Mouse (Mus musculus) heart, postnatal 0 days (tissue): ENCODE results near the gene Prlh. TPM values are rescaled to one million over a fixed set of nuclear protein-coding genes. Genes with fewer than 3 reads are reported as not detected.

Source experiments
- ATAC-seq: fragments of 200-750 bp; cut with Nextera tagmentation; 2 replicates; pipeline ENCODE4 v1.8.0; 2017; ENCODE audit warnings: low read depth, moderate number of reproducible peaks, moderate library complexity; ENCODE audit not compliant: insufficient read depth
- DNase-seq: peaks from one replicate; pipeline ENCODE4 v3.0.0-alpha.2; 2016; ENCODE audit warnings: low spot score
- H3K27ac ChIP-seq: fragments of 300-500 bp; sonication (generic); 2 replicates; pipeline ENCODE4 v1.5.1; 2014; ENCODE audit warnings: low read depth, mild to moderate bottlenecking
- H3K27me3 ChIP-seq: fragments of 300-500 bp; sonication (generic); 2 replicates; pipeline ENCODE4 v1.6.1; 2014; ENCODE audit warnings: low read length, mixed read lengths; ENCODE audit not compliant: control insufficient read depth, insufficient read depth
- H3K36me3 ChIP-seq: fragments of 300-500 bp; sonication (generic); replicated peaks from 2 replicates; pipeline ENCODE4 v1.6.1; 2014; ENCODE audit warnings: low read length, mixed read lengths; ENCODE audit not compliant: control insufficient read depth, insufficient read depth
- H3K4me1 ChIP-seq: fragments of 300-500 bp; sonication (generic); 2 replicates; pipeline ENCODE4 v1.6.1; 2014; ENCODE audit warnings: antibody characterized with exemption; ENCODE audit not compliant: control insufficient read depth, insufficient read depth
- H3K4me2 ChIP-seq: fragments of 300-500 bp; sonication (generic); 2 replicates; pipeline ENCODE4 v1.6.1; 2014; ENCODE audit warnings: low read depth, mild to moderate bottlenecking, low read length, moderate library complexity
- H3K4me3 ChIP-seq: fragments of 300-500 bp; sonication (generic); 2 replicates; pipeline ENCODE4 v1.5.1; 2014; ENCODE audit warnings: low read depth, low read length
- H3K9ac ChIP-seq: fragments of 300-500 bp; sonication (generic); replicated peaks from 2 replicates; pipeline ENCODE4 v1.6.1; 2014; ENCODE audit warnings: low read depth, low read length, mixed read lengths
- H3K9me3 ChIP-seq: fragments of 300-500 bp; sonication (generic); replicated peaks from 2 replicates; pipeline ENCODE4 v1.6.1; 2016; ENCODE audit warnings: low read length; ENCODE audit not compliant: control insufficient read depth
- CTCF ChIP-seq: IDR thresholded peaks from 2 replicates; pipeline ENCODE4 v1.5.1; 2016; ENCODE audit warnings: antibody characterized with exemption, control low read depth, low read depth
- EP300 ChIP-seq: IDR thresholded peaks from 2 replicates; pipeline ENCODE4 v1.6.1; 2016; ENCODE audit warnings: antibody characterized with exemption, low read depth
- WGBS: fragments of 180-500 bp; shearing (Covaris S2); extraction: QIAGEN DNeasy Blood & Tissue Kit; methylation state at CpG from one replicate; pipeline ENCODE4 v1.1.7; 2014; 5-methylcytosine and 5-hydroxymethylcytosine counted together
- polyA plus RNA-seq: library from polyadenylated mRNA; unstranded; fragments of >200 nt; fragmentation: Nextera tagmentation; extraction: Ambion mirVana; gene quantifications from 2 replicates; pipeline ENCODE4 v1.2.1, GENCODE M21; 2015
- total RNA-seq: library from RNA; depleted of rRNA; stranded (reverse); fragments of >200 nt; gene quantifications from 2 replicates; pipeline ENCODE4 v1.2.3, GENCODE M21; 2014; ENCODE audit warnings: low replicate concordance

Prlh gene
- total and polyA plus RNA-seq, 2 experiments from 2014 or later = not detected

GRCm38 (mm10) chr1:90951670-90952069, 1.2 kb upstream of the Prlh start:
- H3K4me2 ChIP-seq = no peak overlapping the region
- H3K9me3 ChIP-seq = no peaks in the 10 kb centered on the region
- H3K4me1 ChIP-seq = peaks cover 4% of the 10 kb centered on the region
- H3K27me3 ChIP-seq = no peaks in the 10 kb centered on the region
- no peak overlapping the region for H3K27ac ChIP-seq
- TF ChIP-seq CTCF = no peak
- no peak for TF ChIP-seq EP300
- no peak for ATAC-seq
- 34% methylated on average over 7 of the region's 7 CpGs for WGBS
- H3K36me3 ChIP-seq = no peaks in the 10 kb centered on the region
- H3K9ac ChIP-seq = no peak overlapping the region
- DNase-seq = no peak
- no peak overlapping the region for H3K4me3 ChIP-seq

GRCm38 (mm10) chr1:90953688-90954087, 780 bp downstream of the Prlh start:
- H3K9ac ChIP-seq = no peak overlapping the region
- no peak overlapping the region for H3K4me3 ChIP-seq
- WGBS = 63% methylated on average over 11 of the region's 11 CpGs
- DNase-seq (no peak), ATAC-seq (no peak)
- no peaks in the 10 kb centered on the region for H3K36me3 ChIP-seq
- peaks cover 4% of the 10 kb centered on the region for H3K4me1 ChIP-seq
- TF ChIP-seq CTCF (no peak), EP300 (no peak)
- H3K27ac ChIP-seq = no peak overlapping the region
- H3K9me3 ChIP-seq = no peaks in the 10 kb centered on the region
- no peak overlapping the region for H3K4me2 ChIP-seq
- no peaks in the 10 kb centered on the region for H3K27me3 ChIP-seq

GRCm38 (mm10) chr1:90956245-90957096, 3.6 kb downstream of the Prlh start:
- peak; percentile 78 for TF ChIP-seq CTCF
- TF ChIP-seq EP300 = no peak
- WGBS = 29% methylated on average over 7 of the region's 7 CpGs
- H3K9me3 ChIP-seq = no peaks in the 10 kb centered on the region
- H3K4me2 ChIP-seq = no peak overlapping the region
- no peak overlapping the region for H3K27ac ChIP-seq
- no peak overlapping the region for H3K4me3 ChIP-seq
- H3K9ac ChIP-seq = no peak overlapping the region
- H3K27me3 ChIP-seq = peaks cover 9% of the 10 kb centered on the region
- H3K4me1 ChIP-seq = peaks cover 4% of the 10 kb centered on the region
- peak; percentile 77 for ATAC-seq
- no peaks in the 10 kb centered on the region for H3K36me3 ChIP-seq
- DNase-seq = peak; percentile 70

- H3K9ac ChIP-seq = no peak overlapping the region
- TF ChIP-seq EP300 (no peak), CTCF (no peak)
- no peak overlapping the region for H3K4me3 ChIP-seq
- whole genome bisulfite sequencing = 62% methylated on average over 4 of the region's 4 CpGs
- H3K27me3 ChIP-seq = peaks cover 9% of the 10 kb centered on the region
- no peaks in the 10 kb centered on the region for H3K9me3 ChIP-seq
- no peak overlapping the region for H3K4me2 ChIP-seq
- DNase-seq = no peak
- ATAC-seq = no peak
- no peaks in the 10 kb centered on the region for H3K36me3 ChIP-seq
- H3K27ac ChIP-seq = no peak overlapping the region
- H3K4me1 ChIP-seq = peaks cover 10% of the 10 kb centered on the region
Observed at GRCm38 (mm10) chr1:90962526-90962925, 9.6 kb downstream of the Prlh start.

- H3K27me3 ChIP-seq = peaks cover 9% of the 10 kb centered on the region
- DNase-seq = peak; percentile 69
- peaks cover 13% of the 10 kb centered on the region for H3K4me1 ChIP-seq
- H3K36me3 ChIP-seq = no peaks in the 10 kb centered on the region
- TF ChIP-seq CTCF (no peak), EP300 (no peak)
- 9% methylated on average over 3 of the region's 3 CpGs for WGBS
- ATAC-seq = peak; percentile 66
- no peak overlapping the region for H3K4me3 ChIP-seq
- no peak overlapping the region for H3K9ac ChIP-seq
- no peaks in the 10 kb centered on the region for H3K9me3 ChIP-seq
- H3K4me2 ChIP-seq = no peak overlapping the region
- 0 out of 2 replicates have a peak overlapping the region, but pooled peaks have one; percentile 18 for H3K27ac ChIP-seq
Observed at GRCm38 (mm10) chr1:90962994-90963393, 10.1 kb downstream of the Prlh start.
